Mouse (Mus musculus): ENCODE results near the gene Uba1.

The Uba1 gene

GRCm38 (mm10) chrX:20658026-20658652 lies at the start of gene Uba1:
TSS of gene Uba1 (plus strand) at chrX:20658326.
- peak; percentile 80 for DNase-seq

DNA sequence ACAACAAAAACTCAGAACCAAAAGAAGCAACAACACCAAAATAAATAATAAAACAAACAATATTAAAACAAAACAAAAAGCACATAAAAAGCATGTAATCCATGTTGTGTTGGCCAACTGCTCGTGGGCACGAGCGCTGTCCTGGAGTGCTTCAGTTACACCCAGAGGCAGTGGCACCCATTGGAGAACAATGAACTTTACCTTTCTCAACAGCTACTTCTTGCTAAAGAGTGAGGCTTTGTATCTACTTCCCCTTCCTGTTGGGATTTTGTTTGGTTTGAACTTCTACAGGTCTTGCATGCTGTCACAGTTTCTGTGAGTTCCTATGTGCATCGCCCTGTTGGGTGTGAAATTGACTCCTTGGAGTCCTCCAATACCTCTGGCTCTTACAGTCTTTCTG lies 49.6 kb upstream of the Uba1 start:
- no peak for DNase-seq

DNA sequence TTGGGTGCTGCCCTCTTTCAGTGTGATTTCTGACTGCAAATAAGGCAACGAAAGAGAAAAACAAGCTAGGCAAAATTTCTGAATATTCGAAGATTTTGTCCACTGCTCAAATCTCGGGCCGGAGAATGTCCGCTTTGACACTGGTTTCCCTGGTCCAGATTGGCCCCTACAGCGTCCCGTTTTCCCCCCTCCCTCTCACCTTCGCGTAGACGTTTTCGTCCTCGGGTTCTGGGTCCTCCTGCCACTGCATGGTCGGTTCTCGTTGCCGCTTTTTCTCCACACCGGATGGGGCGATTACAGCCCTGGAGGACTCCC lies 41.3 kb upstream of the Uba1 start:
- DNase-seq = no peak

- peak; percentile 91 for DNase-seq
These were observed 40.8 kb upstream of the Uba1 start, which contains the start of the genes Rbm10 and Ndufb11 for GRCm38 (mm10) chrX:20617176-20617902. TSS of gene Rbm10 (plus strand) at chrX:20617503. TSS of gene Ndufb11 (minus strand) at chrX:20617619.

GRCm38 (mm10) chrX:20617903-20618399 lies 40.2 kb upstream of the Uba1 start:
- peak; percentile 23 for DNase-seq

- DNase-seq = no peak
These were observed 20.0 kb upstream of the Uba1 start for GRCm38 (mm10) chrX:20638141-20638540.

- no peak for DNase-seq
These were observed 13.3 kb upstream of the Uba1 start for GRCm38 (mm10) chrX:20644780-20645179.

GRCm38 (mm10) chrX:20657593-20657992 lies 533 bp upstream of the Uba1 start:
- no peak for DNase-seq

DNA sequence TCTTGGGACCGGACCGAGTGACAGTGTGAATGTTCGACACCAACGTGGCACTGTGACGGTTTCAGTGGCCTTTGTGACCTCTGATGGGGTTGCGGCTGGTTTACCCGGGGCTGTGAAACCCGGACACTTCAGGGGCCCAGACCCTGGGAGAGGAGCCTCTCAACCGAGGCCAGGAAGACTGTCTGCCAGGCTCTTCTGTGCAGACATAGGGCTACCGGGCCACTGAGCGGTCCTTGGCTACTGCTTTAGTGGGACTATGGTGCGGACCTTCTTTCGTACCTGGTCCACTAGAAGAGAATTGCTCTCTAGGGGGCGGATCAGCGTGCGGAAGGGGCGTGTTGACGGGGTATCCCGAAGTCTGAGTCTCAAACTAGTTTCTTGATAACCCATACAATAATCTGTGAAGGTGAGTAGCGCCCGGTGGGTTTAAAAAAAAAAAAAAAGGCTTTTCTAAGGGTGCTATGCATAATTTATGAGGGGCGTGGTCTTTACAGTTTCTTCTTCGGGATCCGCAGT lies 823 bp downstream of the Uba1 start:
- DNase-seq = no peak

GRCm38 (mm10) chrX:20662317-20662715 lies 4.2 kb downstream of the Uba1 start:
- no peak for DNase-seq

DNA sequence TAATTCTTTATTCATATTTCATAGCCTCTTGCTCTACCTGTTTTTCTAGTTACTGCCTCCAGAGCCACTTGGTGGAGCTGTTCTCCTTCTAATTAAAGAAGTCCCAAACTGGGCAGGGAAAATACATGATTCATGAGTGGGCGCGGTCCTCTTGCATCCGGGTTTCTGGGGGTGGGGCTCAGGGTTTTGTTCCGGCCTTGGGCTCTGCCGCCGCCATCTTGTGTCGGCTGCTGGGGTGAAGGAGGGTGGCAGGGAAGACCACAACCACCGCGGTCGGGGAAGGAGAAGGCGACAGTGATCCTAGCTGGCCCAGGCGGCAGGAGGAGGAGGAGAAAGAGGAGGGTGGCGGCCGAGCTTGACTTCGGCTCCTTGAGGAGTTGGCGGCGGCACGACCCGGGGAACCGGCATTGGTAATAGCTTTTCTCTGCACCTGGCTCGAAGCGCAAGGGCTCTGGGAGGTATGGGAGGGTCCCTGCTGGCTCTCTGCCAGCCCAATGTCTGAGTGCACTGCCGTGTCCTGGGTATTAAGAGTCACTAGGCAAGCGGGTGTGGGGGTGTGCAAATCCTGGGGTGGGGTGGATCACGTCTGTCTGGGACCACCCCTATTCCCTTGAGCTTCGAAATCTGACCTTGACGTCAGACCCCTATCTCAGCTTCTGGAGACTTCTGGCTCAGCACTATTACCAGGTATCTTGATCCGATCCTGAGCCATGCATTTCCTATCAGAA lies 4.8 kb downstream of the Uba1 start:
- peak; percentile 96 for DNase-seq

DNA sequence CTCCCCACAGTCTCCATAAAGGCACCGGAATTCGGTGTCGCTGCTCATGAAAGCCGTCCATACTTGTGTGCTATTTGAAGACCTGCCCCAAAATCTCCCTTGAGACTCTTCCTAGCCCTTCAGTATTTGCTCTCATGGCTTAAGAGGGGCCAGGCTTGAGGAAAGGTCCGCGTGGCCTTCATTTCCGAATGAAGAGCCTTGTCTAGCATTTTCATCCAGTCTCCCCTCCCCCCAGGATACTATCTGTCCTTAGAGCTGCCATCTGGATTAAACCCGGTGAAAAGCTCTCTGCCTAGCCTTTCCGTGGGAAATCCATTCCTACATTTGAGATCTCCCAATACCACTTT lies 5.3 kb downstream of the Uba1 start:
- peak; percentile 13 for DNase-seq

- peak; percentile 96 for DNase-seq
These were observed 29.5 kb downstream of the Uba1 start, which contains the start of gene Cdk16 for GRCm38 (mm10) chrX:20687519-20688067. TSS of gene Cdk16 (plus strand) at chrX:20687954.

GRCm38 (mm10) chrX:20688068-20688547 lies 30.0 kb downstream of the Uba1 start:
- DNase-seq = peak; percentile 86

GRCm38 (mm10) chrX:20688615-20689014 lies 30.5 kb downstream of the Uba1 start:
- peak; percentile 71 for DNase-seq

DNA sequence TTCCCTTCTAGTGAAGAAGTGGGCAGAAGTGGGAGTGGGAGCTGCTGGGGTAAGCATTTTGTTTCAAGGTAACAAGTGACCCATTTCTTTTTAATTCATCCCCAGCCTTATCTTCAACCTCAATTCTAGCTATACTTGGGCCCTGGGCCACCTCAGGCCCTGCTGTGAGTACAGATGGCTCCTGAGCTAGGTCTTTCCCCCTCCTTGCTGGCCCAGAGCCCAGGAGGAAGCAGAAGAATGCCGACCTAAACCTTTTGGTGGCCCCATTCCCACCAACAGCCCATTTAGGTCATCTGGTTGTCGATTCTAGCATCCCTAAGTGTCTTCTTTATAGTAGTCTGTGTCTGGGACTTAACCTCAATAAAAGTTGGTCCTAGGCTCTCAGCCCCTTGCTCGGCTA lies 33.4 kb downstream of the Uba1 start:
- DNase-seq = no peak

GRCm38 (mm10) chrX:20692616-20693015 lies 34.5 kb downstream of the Uba1 start:
- DNase-seq = no peak

DNA sequence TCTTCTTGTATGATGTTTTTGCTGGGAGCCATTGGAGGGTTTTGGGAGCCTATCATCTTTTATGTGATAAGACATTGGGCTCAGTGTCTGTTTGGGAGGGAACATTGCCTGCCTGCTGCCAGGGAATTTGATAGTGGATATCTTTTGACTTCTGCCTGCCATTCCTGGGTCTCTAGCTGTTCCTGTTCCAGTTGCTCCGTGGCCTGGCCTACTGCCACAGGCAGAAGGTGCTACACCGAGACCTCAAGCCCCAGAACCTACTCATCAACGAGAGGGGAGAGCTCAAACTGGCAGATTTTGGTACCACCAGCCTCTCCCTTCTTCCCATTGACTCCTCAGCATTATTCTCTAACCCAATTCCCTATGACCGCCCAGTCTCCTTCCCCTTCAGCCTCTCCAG lies 37.7 kb downstream of the Uba1 start:
- DNase-seq = no peak

GRCm38 (mm10) chrX:20703741-20704290 lies 45.7 kb downstream of the Uba1 start, which contains the start of gene Usp11:
TSS of gene Usp11 (plus strand) at chrX:20703906.
- no peak for DNase-seq

GRCm38 (mm10) chrX:20704295-20705082 lies 46.4 kb downstream of the Uba1 start:
- peak; percentile 89 for DNase-seq

DNA sequence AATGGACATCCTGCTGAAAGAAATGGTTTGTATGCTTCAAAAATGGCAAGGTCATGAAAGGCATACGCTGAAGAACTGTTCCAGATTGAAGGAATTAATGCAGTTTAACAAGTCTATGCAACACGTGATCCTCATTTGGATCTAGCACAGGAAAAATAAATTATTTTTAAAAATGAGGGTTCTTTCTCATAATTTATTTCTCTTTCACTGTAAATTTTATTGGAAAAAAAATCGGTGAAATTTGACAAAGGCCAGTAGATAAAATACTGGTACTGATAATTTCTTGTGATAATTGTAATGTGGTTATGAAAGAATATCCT lies 46.9 kb downstream of the Uba1 start:
- DNase-seq = no peak

- DNase-seq = no peak
These were observed 70.6 kb downstream of the Uba1 start for GRCm38 (mm10) chrX:20728681-20729080.
